8 mouse cellular contexts compared by ENCODE assay signal in the genomic region with DNA sequence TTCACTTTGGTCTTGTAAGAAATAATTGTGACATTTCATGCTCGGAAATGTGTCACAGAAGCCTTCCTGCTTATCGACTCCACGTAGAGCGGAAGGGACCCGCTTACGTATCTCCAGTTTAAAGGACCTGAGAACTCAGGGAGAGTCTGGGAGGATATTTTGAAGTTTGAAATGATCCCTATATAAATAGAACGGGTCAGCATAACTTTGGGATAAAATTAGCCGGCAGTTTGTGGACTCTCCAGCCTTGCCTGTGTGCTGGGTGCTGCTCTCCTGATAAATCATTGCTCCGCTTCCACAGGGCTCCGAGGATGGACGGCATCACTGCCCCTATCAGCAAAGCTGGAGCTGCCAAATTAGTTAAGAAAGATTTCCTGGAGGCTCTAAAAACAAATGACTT. TPM values are rescaled to one million over a fixed set of nuclear protein-coding genes. Genes with fewer than 3 reads are reported as not detected.
A peak's percentile ranks its signal among the peaks of the same experiment; 100 is the strongest.
DNase-seq lines count a peak whose midpoint lies in the region; ATAC-seq and TF ChIP-seq lines count a peak whose summit lies in the region.

No protein-coding gene starts in this region.

- no peak for TF ChIP-seq CTCF in testis, adult 2 months (IDR thresholded peaks at IDR 0.05; ENCODE audit: control insufficient read depth, insufficient read depth, insufficient replicate concordance, low read depth, low read length)

- H3K4me2 ChIP-seq in heart, embryonic 15.5 days = peak overlapping the region; percentile 69
- peak overlapping the region; percentile 48 for H3K4me2 ChIP-seq in limb, embryonic 14.5 days (replicated peaks; ENCODE audit: low read depth, low read length, severe bottlenecking)
- H3K4me2 ChIP-seq in stomach, embryonic 14.5 days (replicated peaks; ENCODE audit: low read depth, low read length) = peak overlapping the region; percentile 59

- peak overlapping the region; percentile 55 for H3K4me3 ChIP-seq in testis, adult 2 months (ENCODE audit: control insufficient read depth, low read depth, low read length)
- H3K4me3 ChIP-seq in heart, embryonic 15.5 days = peak overlapping the region; percentile 56
- H3K4me3 ChIP-seq in limb, embryonic 14.5 days (replicated peaks; ENCODE audit: low read length) = peak overlapping the region; percentile 38
- H3K4me3 ChIP-seq in stomach, embryonic 14.5 days (ENCODE audit: low read depth, low read length) = peak overlapping the region; percentile 30

- H3K36me3 ChIP-seq in testis, adult 2 months (ENCODE audit: control insufficient read depth, insufficient read depth, low read length) = no peaks in the 10 kb centered on the region
- no peaks in the 10 kb centered on the region for H3K36me3 ChIP-seq in heart, embryonic 15.5 days
- no peaks in the 10 kb centered on the region for H3K36me3 ChIP-seq in limb, embryonic 14.5 days (ENCODE audit: control insufficient read depth, insufficient read depth, low read length)
- H3K36me3 ChIP-seq in stomach, embryonic 14.5 days (ENCODE audit: control insufficient read depth, insufficient read depth, low read length) = no peaks in the 10 kb centered on the region

- H3K9ac ChIP-seq in heart, embryonic 15.5 days = peak overlapping the region; percentile 56
- H3K9ac ChIP-seq in limb, embryonic 14.5 days (ENCODE audit: low read depth, low read length, severe bottlenecking) = peak overlapping the region; percentile 60
- H3K9ac ChIP-seq in stomach, embryonic 14.5 days (replicated peaks; ENCODE audit: low read depth, low read length) = no peak overlapping the region

- no peak for TF ChIP-seq POLR2A in testis, adult 2 months (IDR thresholded peaks at IDR 0.05; ENCODE audit: control insufficient read depth, low read depth, low read length)
- TF ChIP-seq POLR2A in limb, embryonic 14.5 days (IDR thresholded peaks at IDR 0.05; ENCODE audit: borderline replicate concordance, extremely low read depth, insufficient read depth, insufficient read length) = no peak

- ATAC-seq in heart, embryonic 15.5 days (replicated peaks; ENCODE audit: insufficient number of reproducible peaks, insufficient read depth, low FRiP score, low read depth) = peak; percentile 71
- peak; percentile 35; the same call in 1 of the 2 replicates for ATAC-seq in limb, embryonic 14.5 days (ENCODE audit: low FRiP score, low read depth)
- ATAC-seq in stomach, embryonic 14.5 days (ENCODE audit: insufficient number of reproducible peaks, insufficient read depth, low FRiP score, low read depth) = no peak

- WGBS in heart, embryonic 15.5 days = 2% methylated on average over 11 of the region's 11 CpGs
- WGBS in limb, embryonic 14.5 days = 5% methylated on average over 11 of the region's 11 CpGs
- WGBS in stomach, embryonic 14.5 days = 1% methylated on average over 11 of the region's 11 CpGs

- DNase-seq in testis, postnatal 10 days (ENCODE audit: low spot score) = no peak
- no peak for DNase-seq in limb, embryonic 14.5 days (ENCODE audit: low spot score)
- DNase-seq in adipocyte (ENCODE audit: low spot score) = no peak
- no peak for DNase-seq in spleen, adult 12 weeks (ENCODE audit: low spot score)
- DNase-seq in lung, postnatal 25 days (ENCODE audit: low spot score) = no peak

- H3K9me3 ChIP-seq in heart, embryonic 15.5 days (replicated peaks) = no peaks in the 10 kb centered on the region
- no peaks in the 10 kb centered on the region for H3K9me3 ChIP-seq in limb, embryonic 14.5 days (ENCODE audit: control insufficient read depth, low read length)
- H3K9me3 ChIP-seq in stomach, embryonic 14.5 days (ENCODE audit: control insufficient read depth, low read depth, low read length) = no peaks in the 10 kb centered on the region

- H3K27ac ChIP-seq in testis, adult 2 months (ENCODE audit: control insufficient read depth, insufficient read depth, low read depth, low read length) = no peak overlapping the region
- peak overlapping the region; percentile 82 for H3K27ac ChIP-seq in heart, embryonic 15.5 days
- H3K27ac ChIP-seq in limb, embryonic 14.5 days (replicated peaks; ENCODE audit: low read depth, low read length) = peak overlapping the region; percentile 79
- H3K27ac ChIP-seq in stomach, embryonic 14.5 days (ENCODE audit: low read length) = 0 out of 2 replicates have a peak overlapping the region, but pooled peaks have one; percentile 12

- H3K27me3 ChIP-seq in testis, adult 2 months (ENCODE audit: control insufficient read depth, insufficient read depth, low read length) = no peaks in the 10 kb centered on the region
- no peaks in the 10 kb centered on the region for H3K27me3 ChIP-seq in heart, embryonic 15.5 days
- H3K27me3 ChIP-seq in limb, embryonic 14.5 days (ENCODE audit: control insufficient read depth, insufficient read depth, low read length) = no peaks in the 10 kb centered on the region
- no peaks in the 10 kb centered on the region for H3K27me3 ChIP-seq in stomach, embryonic 14.5 days (ENCODE audit: control insufficient read depth, insufficient read depth, low read length)

- H3K4me1 ChIP-seq in testis, adult 2 months (ENCODE audit: control insufficient read depth, insufficient read depth, low read length) = peaks cover 2% of the 10 kb centered on the region; the same call in 1 of the 2 replicates
- peaks cover 20% of the 10 kb centered on the region for H3K4me1 ChIP-seq in heart, embryonic 15.5 days (replicated peaks)
- peaks cover 7% of the 10 kb centered on the region for H3K4me1 ChIP-seq in limb, embryonic 14.5 days (ENCODE audit: control insufficient read depth, insufficient read depth, low read length)
- H3K4me1 ChIP-seq in stomach, embryonic 14.5 days (ENCODE audit: control insufficient read depth, insufficient read depth, low read length) = no peaks in the 10 kb centered on the region

RNA-seq across cellular contexts. Expression of a gene that starts 7.1 kb away (rescaled TPM):
- 25.4 and 36.5 TPM in 2 replicates for polyA plus RNA-seq in testis, adult 2 months (2012; rRNA removed)
- polyA plus RNA-seq in heart, embryonic 15.5 days (2015; fragmentation: Nextera tagmentation; extraction: Ambion mirVana) = 26.4 and 27.4 TPM in 2 replicates
- polyA plus RNA-seq in limb, embryonic 14.5 days (2012; rRNA removed) = 43.9 and 49.5 TPM in 2 replicates
- polyA plus RNA-seq in limb, embryonic 14.5 days (2014; fragmentation: Nextera tagmentation; extraction: Ambion mirVana) = 29.4 and 31.4 TPM in 2 replicates
- polyA plus RNA-seq in stomach, embryonic 14.5 days (2014; fragmentation: Nextera tagmentation; extraction: Ambion mirVana) = 12.4 and 15.8 TPM in 2 replicates
